8 mouse cellular contexts compared by ENCODE assay signal in the genomic region with DNA sequence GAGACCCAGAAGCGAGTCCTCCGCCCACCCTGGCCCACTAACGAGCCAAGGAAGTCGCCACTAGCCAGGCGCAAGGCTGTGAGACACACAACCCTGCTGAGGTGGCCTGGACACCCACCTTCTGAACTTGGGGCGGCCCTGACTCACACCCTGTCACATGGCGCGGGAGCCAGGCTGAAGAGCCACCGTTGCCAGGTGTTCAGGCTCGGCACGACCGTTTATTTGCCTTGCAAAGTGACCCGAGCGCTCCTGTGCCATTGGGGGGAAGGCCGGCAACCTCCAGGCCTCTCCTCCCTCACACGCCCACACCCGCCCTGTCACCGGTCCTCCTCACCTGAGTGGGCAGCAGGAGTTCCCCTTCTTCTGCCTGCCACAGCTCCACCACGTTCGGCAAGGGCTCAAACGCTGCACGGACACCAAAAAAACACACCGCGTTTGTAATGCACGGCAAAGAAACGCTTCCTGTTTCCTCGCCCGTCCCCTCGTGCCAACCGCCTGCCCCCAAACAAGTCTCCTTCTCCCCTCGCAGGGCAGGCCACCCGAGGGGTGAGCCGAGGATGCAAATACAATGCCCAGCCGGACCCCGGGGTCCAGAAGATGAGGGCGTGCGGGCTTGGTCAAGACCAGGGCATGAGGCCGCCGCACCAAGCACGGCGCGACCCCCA. TPM values are rescaled to one million over a fixed set of nuclear protein-coding genes. Genes with fewer than 3 reads are reported as not detected.
DNase-seq lines count a peak whose midpoint lies in the region; ATAC-seq lines count a peak whose summit lies in the region.

No protein-coding gene starts in this region.

- peak overlapping the region; percentile 94 for H3K27ac ChIP-seq in hindbrain, embryonic 12.5 days

- H3K36me3 ChIP-seq in hindbrain, embryonic 12.5 days, result no peaks in the 10 kb centered on the region

- under 1% methylated on average over 42 of the region's 42 CpGs for WGBS in hindbrain, embryonic 12.5 days

- H3K4me1 ChIP-seq in hindbrain, embryonic 12.5 days, result peaks cover 34% of the 10 kb centered on the region

- H3K27me3 ChIP-seq in hindbrain, embryonic 12.5 days, result no peaks in the 10 kb centered on the region

- peak overlapping the region; percentile 80 for H3K4me3 ChIP-seq in hindbrain, embryonic 12.5 days

- no peaks in the 10 kb centered on the region for H3K9me3 ChIP-seq in hindbrain, embryonic 12.5 days (replicated peaks)

- peak; percentile 97 for DNase-seq in heart, adult 11 months
- no peak for DNase-seq in heart, adult 8-10 months (ENCODE audit: low spot score)
- peak; percentile 45 for DNase-seq in cerebellum, adult 8-10 months
- DNase-seq in forelimb bud, embryonic 11.5 days (ENCODE audit: low read depth, low spot score), result peak; percentile 40
- DNase-seq in left cerebral cortex, adult 8-10 months (ENCODE audit: low spot score in 2 of 2), result peak; percentile 16 to 21
- DNase-seq in right cerebral cortex, adult 2 months (ENCODE audit: low spot score in 2 of 2), result peak; percentile 22 to 36

- peak overlapping the region; percentile 88 for H3K4me2 ChIP-seq in hindbrain, embryonic 12.5 days (replicated peaks)

- ATAC-seq in hindbrain, embryonic 12.5 days (ENCODE audit: low FRiP score), result peak; percentile 43
- ATAC-seq in megakaryocyte, adult 5-6 weeks (ENCODE audit: poor library complexity, severe bottlenecking), result peak; percentile 66

- peak overlapping the region; percentile 88 for H3K9ac ChIP-seq in hindbrain, embryonic 12.5 days

RNA-seq across cellular contexts. Expression of gene Tmem131l, which starts 0.9 kb away (rescaled TPM):
- total RNA-seq in heart, adult 8-10 months (2022), result 10 to 100 TPM; 17.6 to 25.0 (median 21.0) TPM
- 81.5 and 84.3 TPM in 2 replicates for polyA plus RNA-seq in hindbrain, embryonic 12.5 days (2016; fragmentation: Nextera tagmentation; extraction: Ambion mirVana)
- total RNA-seq in left cerebral cortex, adult 8-10 months (2022), result 10 to 100 TPM; 17.5 to 23.7 (median 18.6) TPM
- 40.0 and 63.5 TPM in 2 replicates for total RNA-seq in megakaryocyte, adult 5-6 weeks (2015)
- 29.7 and 40.2 TPM in 2 replicates for total RNA-seq in megakaryocyte, adult 5-6 weeks (2017)
